Mouse (Mus musculus): ENCODE measurements at regions not wholly inside any gene's neighbourhood (a gene's known extent, or its start where the extent isn't known, plus 50 kb on each side); places are given as distances from the start of the nearest gene placed in this dataset.

GRCm38 (mm10) chr5:111647686-111648200 lies 86.0 kb upstream of the Gm26897 start:
- intact Hi-C loops (cut with DNase I) = no loop called here
- no peak for DNase-seq (ENCODE audit: low spot score)

- DNase-seq (ENCODE audit: low spot score) = peak; percentile 35
- intact Hi-C loops (cut with DNase I) = no loop called here
Measured at GRCm38 (mm10) chr5:111648481-111648880, 85.2 kb upstream of the Gm26897 start.

GRCm38 (mm10) chr5:111649012-111649411 lies 84.7 kb upstream of the Gm26897 start:
- intact Hi-C loops (cut with DNase I) = no loop called here
- peak; percentile 55 for DNase-seq (ENCODE audit: low spot score)

- intact Hi-C loops (cut with DNase I) = no loop called here
Measured at GRCm38 (mm10) chr5:111652472-111652871, 81.3 kb upstream of the Gm26897 start.

GRCm38 (mm10) chr5:111656436-111656835 lies 77.3 kb upstream of the Gm26897 start:
- no peak for DNase-seq (ENCODE audit: low spot score)

More at GRCm38 (mm10) chr5:111652472-111652871, 81.3 kb upstream of the Gm26897 start:
- DNase-seq (ENCODE audit: low spot score) = no peak

GRCm38 (mm10) chr5:111657759-111658429 lies 75.8 kb upstream of the Gm26897 start:
- no peak for DNase-seq (ENCODE audit: low spot score)
- intact Hi-C loops (cut with DNase I) = no loop called here

More at GRCm38 (mm10) chr5:111656436-111656835, 77.3 kb upstream of the Gm26897 start:
- intact Hi-C loops (cut with DNase I) = no loop called here

- DNase-seq (ENCODE audit: low spot score) = no peak
- intact Hi-C loops (cut with DNase I) = no loop called here
Measured at GRCm38 (mm10) chr5:111659229-111659628, 74.5 kb upstream of the Gm26897 start.

- intact Hi-C loops (cut with DNase I) = no loop called here
- DNase-seq (ENCODE audit: low spot score) = no peak
Measured at GRCm38 (mm10) chr5:111660447-111660846, 73.3 kb upstream of the Gm26897 start.

- intact Hi-C loops (cut with DNase I) = no loop called here
- DNase-seq (ENCODE audit: low spot score) = no peak
Measured at GRCm38 (mm10) chr5:111660968-111661367, 72.8 kb upstream of the Gm26897 start.

GRCm38 (mm10) chr5:111661971-111662370 lies 71.8 kb upstream of the Gm26897 start:
- DNase-seq (ENCODE audit: low spot score) = peak; percentile 60
- intact Hi-C loops (cut with DNase I) = no loop called here

GRCm38 (mm10) chr5:111663831-111664230 lies 69.9 kb upstream of the Gm26897 start:
- intact Hi-C loops (cut with DNase I) = no loop called here
- no peak for DNase-seq (ENCODE audit: low spot score)

GRCm38 (mm10) chr5:111665406-111665805 lies 68.3 kb upstream of the Gm26897 start:
- DNase-seq (ENCODE audit: low spot score) = no peak
- intact Hi-C loops (cut with DNase I) = no loop called here

GRCm38 (mm10) chr5:111666007-111666406 lies 67.7 kb upstream of the Gm26897 start:
- intact Hi-C loops (cut with DNase I) = no loop called here
- no peak for DNase-seq (ENCODE audit: low spot score)

- intact Hi-C loops (cut with DNase I) = no loop called here
- DNase-seq (ENCODE audit: low spot score) = no peak
Measured at GRCm38 (mm10) chr5:111667901-111668300, 65.8 kb upstream of the Gm26897 start.

GRCm38 (mm10) chr5:111669139-111669538 lies 64.6 kb upstream of the Gm26897 start:
- intact Hi-C loops (cut with DNase I) = no loop called here

GRCm38 (mm10) chr5:111671762-111672161 lies 62.0 kb upstream of the Gm26897 start:
- DNase-seq (ENCODE audit: low spot score) = no peak
- intact Hi-C loops (cut with DNase I) = no loop called here

More at GRCm38 (mm10) chr5:111669139-111669538, 64.6 kb upstream of the Gm26897 start:
- DNase-seq (ENCODE audit: low spot score) = no peak

GRCm38 (mm10) chr5:111674976-111675672 lies 58.6 kb upstream of the Gm26897 start:
- intact Hi-C loops (cut with DNase I) = loop anchor here (2.0 to 5.0 kb wide), 2 partner anchors 50 to 208 kb away; no protein-coding TSS in a partner anchor
- DNase-seq (ENCODE audit: low spot score) = no peak

GRCm38 (mm10) chr5:111675673-111676261 lies 58.0 kb upstream of the Gm26897 start:
- intact Hi-C loops (cut with DNase I) = loop anchor here (2.0 to 5.0 kb wide), 2 partner anchors 51 to 208 kb away; no protein-coding TSS in a partner anchor
- peak; percentile 87 for DNase-seq (ENCODE audit: low spot score)

GRCm38 (mm10) chr5:111677847-111678311 lies 55.8 kb upstream of the Gm26897 start:
- no peak for DNase-seq (ENCODE audit: low spot score)
- intact Hi-C loops (cut with DNase I) = loop anchor here (5.0 kb wide), 1 partner anchor 211 kb away; no protein-coding TSS in a partner anchor

- DNase-seq (ENCODE audit: low spot score) = no peak
- intact Hi-C loops (cut with DNase I) = loop anchor here (5.0 kb wide), 1 partner anchor 211 kb away; no protein-coding TSS in a partner anchor
Measured at GRCm38 (mm10) chr5:111678496-111678895, 55.2 kb upstream of the Gm26897 start.
